Mouse (Mus musculus): ENCODE results near the gene Foxk1. TPM values are rescaled to one million over a fixed set of nuclear protein-coding genes. Genes with fewer than 3 reads are reported as not detected.

Gene Foxk1
- polyA plus RNA-seq, 1 experiment from 2014 or later = 6.3 TPM

- H3K36me3 ChIP-seq = peaks cover 82% of the 10 kb centered on the region
- no peak for ATAC-seq (ENCODE audit: low FRiP score, low read depth)
These were observed 55.0 kb downstream of the Foxk1 start for GRCm38 (mm10) chr5:142456318-142456717.

GRCm38 (mm10) chr5:142457345-142457744, 56.0 kb downstream of the Foxk1 start:
- ATAC-seq (ENCODE audit: low FRiP score, low read depth) = no peak
- Histone ChIP-seq H3K4me3 (no peak overlapping the region), H3K36me3 (peaks cover 85% of the 10 kb centered on the region), H3K9me3 (no peaks in the 10 kb centered on the region), H3K27ac (no peak overlapping the region), H3K27me3 (no peaks in the 10 kb centered on the region), H3K9ac (0 out of 2 replicates have a peak overlapping the region, but pooled peaks have one; percentile 35), H3K4me2 (replicated peaks) (no peak overlapping the region), H3K4me1 (no peaks in the 10 kb centered on the region)
- 59% methylated on average over 10 of the region's 10 CpGs for WGBS

More at GRCm38 (mm10) chr5:142456318-142456717, 55.0 kb downstream of the Foxk1 start:
- WGBS = 66% methylated on average over 15 of the region's 15 CpGs
- H3K9me3 ChIP-seq = no peaks in the 10 kb centered on the region
- no peak overlapping the region for H3K9ac ChIP-seq
- H3K27me3 ChIP-seq = no peaks in the 10 kb centered on the region
- no peak overlapping the region for H3K4me2 ChIP-seq (replicated peaks)
- no peak overlapping the region for H3K4me3 ChIP-seq
- no peaks in the 10 kb centered on the region for H3K4me1 ChIP-seq
- H3K27ac ChIP-seq = no peak overlapping the region

- Histone ChIP-seq H3K4me2 (replicated peaks) (no peak overlapping the region), H3K36me3 (peaks cover 72% of the 10 kb centered on the region), H3K27me3 (no peaks in the 10 kb centered on the region), H3K9ac (no peak overlapping the region), H3K27ac (no peak overlapping the region), H3K4me3 (no peak overlapping the region), H3K4me1 (0 out of 2 replicates have a peak, but pooled peaks cover 5% of the 10 kb centered on the region), H3K9me3 (no peaks in the 10 kb centered on the region)
- no peak for ATAC-seq (ENCODE audit: low FRiP score, low read depth)
- 90% methylated on average over 17 of the region's 17 CpGs for WGBS
These were observed 57.7 kb downstream of the Foxk1 start for GRCm38 (mm10) chr5:142458791-142459557.

GRCm38 (mm10) chr5:142459834-142460233, 58.5 kb downstream of the Foxk1 start:
- Histone ChIP-seq H3K27me3 (no peaks in the 10 kb centered on the region), H3K9me3 (no peaks in the 10 kb centered on the region), H3K27ac (no peak overlapping the region), H3K4me2 (replicated peaks) (no peak overlapping the region), H3K36me3 (peaks cover 64% of the 10 kb centered on the region), H3K4me3 (no peak overlapping the region), H3K9ac (peak overlapping the region; percentile 19; the same call in 1 of the 2 replicates), H3K4me1 (peaks cover 11% of the 10 kb centered on the region)
- no peak for ATAC-seq (ENCODE audit: low FRiP score, low read depth)
- WGBS = 76% methylated on average over 5 of the region's 5 CpGs

GRCm38 (mm10) chr5:142461942-142462640, 60.8 kb downstream of the Foxk1 start:
- ATAC-seq (ENCODE audit: low FRiP score, low read depth) = no peak
- 96% methylated on average over 7 of the region's 7 CpGs for WGBS

GRCm38 (mm10) chr5:142462641-142462948, 61.3 kb downstream of the Foxk1 start:
- Histone ChIP-seq H3K36me3 (peaks cover 40% of the 10 kb centered on the region), H3K9me3 (no peaks in the 10 kb centered on the region), H3K27ac (no peak overlapping the region), H3K4me2 (replicated peaks) (no peak overlapping the region), H3K9ac (no peak overlapping the region), H3K27me3 (no peaks in the 10 kb centered on the region), H3K4me3 (no peak overlapping the region), H3K4me1 (peaks cover 13% of the 10 kb centered on the region)
- no peak for ATAC-seq (ENCODE audit: low FRiP score, low read depth)
- 90% methylated on average over 2 of the region's 2 CpGs for WGBS

More at GRCm38 (mm10) chr5:142461942-142462640, 60.8 kb downstream of the Foxk1 start:
- H3K27me3 ChIP-seq = no peaks in the 10 kb centered on the region
- peaks cover 13% of the 10 kb centered on the region for H3K4me1 ChIP-seq
- no peak overlapping the region for H3K9ac ChIP-seq
- no peaks in the 10 kb centered on the region for H3K9me3 ChIP-seq
- H3K4me3 ChIP-seq = no peak overlapping the region
- H3K36me3 ChIP-seq = peaks cover 42% of the 10 kb centered on the region
- no peak overlapping the region for H3K27ac ChIP-seq
- no peak overlapping the region for H3K4me2 ChIP-seq (replicated peaks)

- peak overlapping the region; percentile 65 for H3K9ac ChIP-seq
- no peak for ATAC-seq (ENCODE audit: low FRiP score, low read depth)
- H3K27me3 ChIP-seq = no peaks in the 10 kb centered on the region
These were observed 61.7 kb downstream of the Foxk1 start for GRCm38 (mm10) chr5:142463011-142463410.

GRCm38 (mm10) chr5:142463461-142464454, 62.5 kb downstream of the Foxk1 start, which contains the start of gene Ap5z1:
TSS of gene Ap5z1 (plus strand) at chr5:142463944.
- ATAC-seq (ENCODE audit: low FRiP score, low read depth) = peak; percentile 92
- no peaks in the 10 kb centered on the region for H3K9me3 ChIP-seq

More at GRCm38 (mm10) chr5:142463011-142463410, 61.7 kb downstream of the Foxk1 start:
- Histone ChIP-seq H3K4me1 (peaks cover 13% of the 10 kb centered on the region), H3K27ac (peak overlapping the region; percentile 91), H3K4me2 (replicated peaks) (peak overlapping the region; percentile 82), H3K4me3 (peak overlapping the region; percentile 73), H3K36me3 (peaks cover 40% of the 10 kb centered on the region), H3K9me3 (no peaks in the 10 kb centered on the region)
- 77% methylated on average over 6 of the region's 6 CpGs for WGBS

GRCm38 (mm10) chr5:142468375-142468774, 67.1 kb downstream of the Foxk1 start:
- WGBS = 92% methylated on average over 13 of the region's 13 CpGs
- no peak overlapping the region for H3K4me2 ChIP-seq (replicated peaks)
- H3K9ac ChIP-seq = no peak overlapping the region
- no peaks in the 10 kb centered on the region for H3K27me3 ChIP-seq
- ATAC-seq (ENCODE audit: low FRiP score, low read depth) = no peak
- no peaks in the 10 kb centered on the region for H3K9me3 ChIP-seq
- H3K4me1 ChIP-seq = peaks cover 9% of the 10 kb centered on the region
- H3K27ac ChIP-seq = no peak overlapping the region
- H3K36me3 ChIP-seq = peaks cover 46% of the 10 kb centered on the region
- no peak overlapping the region for H3K4me3 ChIP-seq

More at GRCm38 (mm10) chr5:142463461-142464454, 62.5 kb downstream of the Foxk1 start, which contains the start of gene Ap5z1:
- H3K27me3 ChIP-seq = no peaks in the 10 kb centered on the region
- peak within 1 kb of the TSS; percentile 76 for H3K9ac ChIP-seq
- peaks cover 39% of the 10 kb centered on the region for H3K36me3 ChIP-seq
- H3K4me3 ChIP-seq = peak within 1 kb of the TSS; percentile 73
- 2% methylated on average over 60 of the region's 60 CpGs for WGBS
- H3K4me2 ChIP-seq (replicated peaks) = peak within 1 kb of the TSS; percentile 82
- H3K27ac ChIP-seq = peak within 1 kb of the TSS; percentile 91
- H3K4me1 ChIP-seq = peaks cover 13% of the 10 kb centered on the region

- no peak overlapping the region for H3K27ac ChIP-seq
- H3K27me3 ChIP-seq = no peaks in the 10 kb centered on the region
- peaks cover 2% of the 10 kb centered on the region for H3K4me1 ChIP-seq
- peaks cover 46% of the 10 kb centered on the region for H3K36me3 ChIP-seq
- H3K9me3 ChIP-seq = no peaks in the 10 kb centered on the region
- no peak overlapping the region for H3K4me2 ChIP-seq (replicated peaks)
- H3K4me3 ChIP-seq = no peak overlapping the region
- ATAC-seq (ENCODE audit: low FRiP score, low read depth) = no peak
- no peak overlapping the region for H3K9ac ChIP-seq
- 89% methylated on average over 11 of the region's 11 CpGs for WGBS
These were observed 68.5 kb downstream of the Foxk1 start for GRCm38 (mm10) chr5:142469796-142470195.

GRCm38 (mm10) chr5:142473696-142474095, 72.4 kb downstream of the Foxk1 start:
- H3K4me2 ChIP-seq (replicated peaks) = no peak overlapping the region
- no peak overlapping the region for H3K27ac ChIP-seq
- H3K4me1 ChIP-seq = no peaks in the 10 kb centered on the region
- no peaks in the 10 kb centered on the region for H3K27me3 ChIP-seq
- H3K9me3 ChIP-seq = no peaks in the 10 kb centered on the region
- no peak overlapping the region for H3K9ac ChIP-seq
- 78% methylated on average over 10 of the region's 10 CpGs for WGBS
- H3K36me3 ChIP-seq = peaks cover 42% of the 10 kb centered on the region
- H3K4me3 ChIP-seq = no peak overlapping the region
- no peak for ATAC-seq (ENCODE audit: low FRiP score, low read depth)
